Mouse (Mus musculus) liver, postnatal 0 days (tissue): ENCODE results near the gene Zfp207.

Source experiments
- CTCF ChIP-seq: sonication (generic); IDR thresholded peaks from 2 replicates; pipeline ENCODE4 v1.5.1; 2016; ENCODE audit warnings: antibody characterized with exemption, low read depth
- EP300 ChIP-seq: IDR thresholded peaks from 2 replicates; pipeline ENCODE4 v1.6.1; 2016; ENCODE audit warnings: antibody characterized with exemption, low read depth, mild to moderate bottlenecking

DNA sequence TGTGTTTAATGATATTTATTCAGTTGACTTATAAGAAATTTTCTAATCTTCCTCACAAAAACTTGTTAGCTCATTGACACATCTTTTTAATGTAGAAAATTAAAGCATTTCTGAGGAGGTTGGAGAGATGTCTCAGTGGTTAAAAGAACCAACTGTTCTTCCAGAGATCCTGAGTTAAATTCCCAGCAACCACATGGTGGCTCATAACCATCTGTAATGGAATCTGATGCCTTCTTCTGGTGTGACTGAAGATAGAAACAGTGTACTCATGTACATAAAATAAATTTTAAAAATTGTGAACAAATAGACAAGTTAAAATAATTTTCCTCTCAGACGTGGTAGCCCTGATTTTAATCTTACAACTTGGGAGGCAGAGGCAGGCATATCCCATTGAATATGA is 6.8 kb downstream of the Zfp207 start:
- TF ChIP-seq CTCF (no peak), EP300 (no peak)
